Mouse (Mus musculus): Measurements from ENCODE around the gene Apba2. TPM values are rescaled to one million over a fixed set of nuclear protein-coding genes. Genes with fewer than 3 reads are reported as not detected.

Gene Apba2
- total RNA-seq (2023), result not detected

GRCm38 (mm10) chr7:64501536-64502270 is at the start of gene Apba2:
Apba2 (plus strand) TSS chr7:64501706.

Other genes with a start within 250 kb of the Apba2 start
- gene Mtmr10, start 214.1 kb upstream of the Apba2 start, total RNA-seq (2023), result 10 to 100 TPM; 11.7 to 17.4 TPM
- 10 to 100 TPM; 12.7 to 16.2 TPM for gene Fan1, start 127.6 kb upstream of the Apba2 start, total RNA-seq (2023)
- gene Mphosph10, start 109.4 kb upstream of the Apba2 start, total RNA-seq (2023), result 10 to 100 TPM; 54.6 to 57.2 TPM
- gene Mcee, start 109.1 kb upstream of the Apba2 start, total RNA-seq (2023), result 10 to 100 TPM; 10.1 to 11.3 TPM